Mouse (Mus musculus) kidney, embryonic 14.5 days (tissue): ENCODE measurements around the gene Tsc2. TPM values are rescaled to one million over a fixed set of nuclear protein-coding genes. Genes with fewer than 3 reads are reported as not detected.
A peak's percentile ranks its signal among the peaks of the same experiment; 100 is the strongest.

Experiments used
- ATAC-seq: fragments of 200-750 bp; cut with Nextera tagmentation; 2 replicates; pipeline ENCODE4 v1.8.0; 2017; ENCODE audit warnings: moderate number of reproducible peaks, mild to moderate bottlenecking, moderate TSS enrichment, moderate library complexity; ENCODE audit not compliant: low FRiP score, low TSS enrichment
- H3K27ac ChIP-seq: fragments of 300-500 bp; sonication (generic); 2 replicates; pipeline ENCODE4 v1.5.1; 2014; ENCODE audit warnings: low read depth, mild to moderate bottlenecking, low read length, moderate library complexity, mixed read lengths
- H3K27me3 ChIP-seq: fragments of 300-500 bp; sonication (generic); 2 replicates; pipeline ENCODE4 v1.6.1; 2014; ENCODE audit warnings: mild to moderate bottlenecking, low read length; ENCODE audit not compliant: control insufficient read depth, insufficient read depth
- H3K36me3 ChIP-seq: fragments of 300-500 bp; sonication (generic); 2 replicates; pipeline ENCODE4 v1.6.1; 2014; ENCODE audit warnings: low read length, mixed read lengths; ENCODE audit not compliant: control insufficient read depth, insufficient read depth
- H3K4me1 ChIP-seq: fragments of 300-500 bp; sonication (generic); 2 replicates; pipeline ENCODE4 v1.6.1; 2014; ENCODE audit warnings: low read length, mixed read lengths; ENCODE audit not compliant: control insufficient read depth, insufficient read depth
- H3K4me2 ChIP-seq: fragments of 300-500 bp; sonication (generic); replicated peaks from 2 replicates; pipeline ENCODE4 v1.6.1; 2014; ENCODE audit warnings: low read depth, mild to moderate bottlenecking, low read length
- H3K4me3 ChIP-seq: fragments of 300-500 bp; sonication (generic); 2 replicates; pipeline ENCODE4 v1.5.1; 2014; ENCODE audit warnings: mild to moderate bottlenecking, low read length
- H3K9ac ChIP-seq: fragments of 300-500 bp; sonication (generic); 2 replicates; pipeline ENCODE4 v1.6.1; 2014; ENCODE audit warnings: low read depth, mild to moderate bottlenecking, low read length, moderate library complexity
- H3K9me3 ChIP-seq: fragments of 300-500 bp; sonication (generic); 2 replicates; pipeline ENCODE4 v1.6.1; 2016; ENCODE audit warnings: low read length; ENCODE audit not compliant: control insufficient read depth
- WGBS: fragments of 180-500 bp; shearing (Covaris S2); extraction: QIAGEN DNeasy Blood & Tissue Kit; methylation state at CpG from one replicate; pipeline ENCODE4 v1.1.7; 2014; 5-methylcytosine and 5-hydroxymethylcytosine counted together
- polyA plus RNA-seq: library from polyadenylated mRNA; unstranded; fragments of >200 nt; fragmentation: Nextera tagmentation; extraction: Ambion mirVana; gene quantifications from 2 replicates; pipeline ENCODE4 v1.2.1, GENCODE M21; 2014

Gene Tsc2
- polyA plus RNA-seq, 1 experiment from 2014 or later, result 55.4 TPM

- no peak overlapping the region for H3K9ac ChIP-seq
- WGBS, result 92% methylated on average over 26 of the region's 26 CpGs
- no peaks in the 10 kb centered on the region for H3K9me3 ChIP-seq
- ATAC-seq, result no peak
- H3K4me2 ChIP-seq, result no peak overlapping the region
- no peaks in the 10 kb centered on the region for H3K27me3 ChIP-seq
- no peaks in the 10 kb centered on the region for H3K4me1 ChIP-seq
- no peak overlapping the region for H3K27ac ChIP-seq
- peaks cover 87% of the 10 kb centered on the region for H3K36me3 ChIP-seq
- no peak overlapping the region for H3K4me3 ChIP-seq
Measured at GRCm38 (mm10) chr17:24593992-24594890, 38.2 kb downstream of the Tsc2 start.

- peaks cover 88% of the 10 kb centered on the region for H3K36me3 ChIP-seq
- no peaks in the 10 kb centered on the region for H3K9me3 ChIP-seq
- no peak overlapping the region for H3K9ac ChIP-seq
- no peaks in the 10 kb centered on the region for H3K4me1 ChIP-seq
- H3K4me2 ChIP-seq, result no peak overlapping the region
- no peak for ATAC-seq
- no peak overlapping the region for H3K4me3 ChIP-seq
- H3K27me3 ChIP-seq, result no peaks in the 10 kb centered on the region
- 91% methylated on average over 5 of the region's 5 CpGs for WGBS
- no peak overlapping the region for H3K27ac ChIP-seq
Measured at GRCm38 (mm10) chr17:24593248-24593647, 39.2 kb downstream of the Tsc2 start.

- no peaks in the 10 kb centered on the region for H3K4me1 ChIP-seq
- no peaks in the 10 kb centered on the region for H3K27me3 ChIP-seq
- H3K9me3 ChIP-seq, result no peaks in the 10 kb centered on the region
- H3K36me3 ChIP-seq, result peaks cover 86% of the 10 kb centered on the region
- H3K4me3 ChIP-seq, result no peak overlapping the region
- no peak overlapping the region for H3K27ac ChIP-seq
- ATAC-seq, result no peak
- no peak overlapping the region for H3K9ac ChIP-seq
- no peak overlapping the region for H3K4me2 ChIP-seq
- 94% methylated on average over 5 of the region's 5 CpGs for WGBS
Measured at GRCm38 (mm10) chr17:24591695-24592094, 40.7 kb downstream of the Tsc2 start.

GRCm38 (mm10) chr17:24590943-24591342 is 41.5 kb downstream of the Tsc2 start:
- H3K9me3 ChIP-seq, result no peaks in the 10 kb centered on the region
- H3K27me3 ChIP-seq, result no peaks in the 10 kb centered on the region
- no peak overlapping the region for H3K9ac ChIP-seq
- ATAC-seq, result no peak
- H3K4me3 ChIP-seq, result no peak overlapping the region
- H3K4me1 ChIP-seq, result no peaks in the 10 kb centered on the region
- peaks cover 85% of the 10 kb centered on the region for H3K36me3 ChIP-seq
- H3K4me2 ChIP-seq, result no peak overlapping the region
- 84% methylated on average over 3 of the region's 3 CpGs for WGBS
- no peak overlapping the region for H3K27ac ChIP-seq

- no peak for ATAC-seq
- WGBS, result 97% methylated on average over 4 of the region's 4 CpGs
- Histone ChIP-seq H3K36me3 (peaks cover 67% of the 10 kb centered on the region), H3K9me3 (no peaks in the 10 kb centered on the region), H3K4me2 (no peak overlapping the region), H3K4me3 (no peak overlapping the region), H3K27ac (no peak overlapping the region), H3K27me3 (no peaks in the 10 kb centered on the region), H3K4me1 (0 out of 2 replicates have a peak, but pooled peaks cover 3% of the 10 kb centered on the region), H3K9ac (no peak overlapping the region)
Measured at GRCm38 (mm10) chr17:24586532-24586931, 45.9 kb downstream of the Tsc2 start.

- Histone ChIP-seq H3K27me3 (no peaks in the 10 kb centered on the region), H3K9me3 (no peaks in the 10 kb centered on the region), H3K36me3 (peaks cover 72% of the 10 kb centered on the region), H3K9ac (no peak overlapping the region), H3K4me2 (no peak overlapping the region), H3K27ac (no peak overlapping the region), H3K4me1 (0 out of 2 replicates have a peak, but pooled peaks cover 3% of the 10 kb centered on the region), H3K4me3 (no peak overlapping the region)
- ATAC-seq, result no peak
- 86% methylated on average over 3 of the region's 3 CpGs for WGBS
Measured at GRCm38 (mm10) chr17:24584520-24584919, 47.9 kb downstream of the Tsc2 start.

GRCm38 (mm10) chr17:24583599-24584460 is 48.6 kb downstream of the Tsc2 start:
- ATAC-seq, result no peak
- Histone ChIP-seq H3K4me1 (0 out of 2 replicates have a peak, but pooled peaks cover 3% of the 10 kb centered on the region), H3K27me3 (no peaks in the 10 kb centered on the region), H3K27ac (no peak overlapping the region), H3K36me3 (peaks cover 75% of the 10 kb centered on the region), H3K4me3 (no peak overlapping the region), H3K4me2 (no peak overlapping the region), H3K9me3 (no peaks in the 10 kb centered on the region), H3K9ac (no peak overlapping the region)
- 65% methylated on average over 5 of the region's 5 CpGs for WGBS

- Histone ChIP-seq H3K27me3 (no peaks in the 10 kb centered on the region), H3K27ac (no peak overlapping the region), H3K36me3 (peaks cover 72% of the 10 kb centered on the region), H3K9me3 (no peaks in the 10 kb centered on the region), H3K4me1 (0 out of 2 replicates have a peak, but pooled peaks cover 3% of the 10 kb centered on the region), H3K9ac (no peak overlapping the region), H3K4me2 (no peak overlapping the region), H3K4me3 (no peak overlapping the region)
- peak; percentile 58; the same call in 1 of the 2 replicates for ATAC-seq
- 81% methylated on average over 2 of the region's 2 CpGs for WGBS
Measured at GRCm38 (mm10) chr17:24580287-24580686, 52.1 kb downstream of the Tsc2 start.
